Comparison of ENCODE assay signal across 18 mouse cellular contexts in genomic region chr11:54918273-54918672, GRCm38 (mm10). TPM values are rescaled to one million over a fixed set of nuclear protein-coding genes. Genes with fewer than 3 reads are reported as not detected.
DNase-seq lines count a peak whose midpoint lies in the region; ATAC-seq and TF ChIP-seq lines count a peak whose summit lies in the region.
"Had no signal": no experiment of that assay in that cellular context is flagged by ENCODE, and none has a peak within 500 bp of the region (broad histone marks: within the 10 kb centered on the region; RNA-seq: fewer than 3 reads in every experiment).

No protein-coding gene starts in this region.

- peak; percentile 11; the same call in 1 of the 2 replicates for TF ChIP-seq CTCF in heart, postnatal 0 days (IDR thresholded peaks at IDR 0.05; ENCODE audit: low read depth)
- TF ChIP-seq CTCF in lung, embryonic 14.5 days (IDR thresholded peaks at IDR 0.05; ENCODE audit: low read depth), result peak; percentile 57
- TF ChIP-seq CTCF in ES-Bruce4 (IDR thresholded peaks at IDR 0.05; ENCODE audit: low read depth, low read length), result peak; percentile 71

- no peak overlapping the region for H3K27ac ChIP-seq in heart, postnatal 0 days (ENCODE audit: low read depth)
- no peak overlapping the region for H3K27ac ChIP-seq in heart, embryonic 11.5 days (ENCODE audit: low read depth, low read length)
- no peak overlapping the region for H3K27ac ChIP-seq in lung, embryonic 14.5 days (ENCODE audit: low read depth)
- no peak overlapping the region for H3K27ac ChIP-seq in ES-Bruce4 (ENCODE audit: insufficient read depth, low read length)
- H3K27ac ChIP-seq: liver, embryonic 15.5 days; stomach, embryonic 15.5 days had no signal

- 0 out of 2 replicates have a peak, but pooled peaks cover 18% of the 10 kb centered on the region for H3K4me1 ChIP-seq in heart, postnatal 0 days (ENCODE audit: control insufficient read depth, insufficient read depth)
- peaks cover 18% of the 10 kb centered on the region for H3K4me1 ChIP-seq in heart, embryonic 11.5 days (ENCODE audit: control insufficient read depth, insufficient read depth, low read length)
- no peaks in the 10 kb centered on the region for H3K4me1 ChIP-seq in lung, embryonic 14.5 days (ENCODE audit: insufficient read depth)
- H3K4me1 ChIP-seq in ES-Bruce4 (ENCODE audit: control insufficient read depth, insufficient read depth, low read length), result no peaks in the 10 kb centered on the region

- H3K36me3 ChIP-seq in heart, postnatal 0 days (replicated peaks; ENCODE audit: control insufficient read depth, insufficient read depth, low read length), result peaks cover 92% of the 10 kb centered on the region
- peaks cover 28% of the 10 kb centered on the region for H3K36me3 ChIP-seq in heart, embryonic 11.5 days (ENCODE audit: control insufficient read depth, insufficient read depth, low read length)
- peaks cover 71% of the 10 kb centered on the region for H3K36me3 ChIP-seq in lung, embryonic 14.5 days (ENCODE audit: insufficient read depth)
- peaks cover 52% of the 10 kb centered on the region for H3K36me3 ChIP-seq in ES-Bruce4 (ENCODE audit: control insufficient read depth, insufficient read depth, low read length, poor library complexity, severe bottlenecking)

- ATAC-seq in heart, postnatal 0 days (ENCODE audit: insufficient read depth, low read depth), result no peak
- no peak for ATAC-seq in heart, embryonic 11.5 days (replicated peaks; ENCODE audit: insufficient number of reproducible peaks, low FRiP score, low TSS enrichment)
- ATAC-seq in lung, embryonic 14.5 days (ENCODE audit: insufficient read depth), result no peak
- 0 out of 2 replicates have a peak, but pooled peaks have one; percentile 32 for ATAC-seq in erythroblast, adult 5-6 weeks (replicated peaks; ENCODE audit: low FRiP score, poor library complexity, severe bottlenecking)
- ATAC-seq in cerebellum, adult (ENCODE audit: insufficient number of reproducible peaks, low FRiP score, low TSS enrichment), result no peak
- ATAC-seq: activated CD4-positive, CD25-positive, alpha-beta regulatory T cell, adult 4 months; forebrain, embryonic 14.5 days had no signal

- no peak overlapping the region for H3K4me2 ChIP-seq in heart, postnatal 0 days (ENCODE audit: low read depth, low read length)
- H3K4me2 ChIP-seq in heart, embryonic 11.5 days, result no peak overlapping the region
- H3K4me2 ChIP-seq in lung, embryonic 14.5 days, result no peak overlapping the region
- H3K4me2 ChIP-seq: liver, embryonic 15.5 days; stomach, embryonic 15.5 days had no signal

- TF ChIP-seq EP300 in heart, postnatal 0 days (IDR thresholded peaks at IDR 0.05; ENCODE audit: low read depth), result no peak
- no peak for TF ChIP-seq EP300 in ES-Bruce4 (IDR thresholded peaks at IDR 0.05; ENCODE audit: insufficient read depth, low read depth, low read length)

- H3K9me3 ChIP-seq in heart, postnatal 0 days (replicated peaks; ENCODE audit: control insufficient read depth, low read length), result no peaks in the 10 kb centered on the region
- H3K9me3 ChIP-seq in heart, embryonic 11.5 days (replicated peaks; ENCODE audit: control insufficient read depth, low read length), result no peaks in the 10 kb centered on the region
- no peaks in the 10 kb centered on the region for H3K9me3 ChIP-seq in lung, embryonic 14.5 days (ENCODE audit: low read depth, low read length)
- no peaks in the 10 kb centered on the region for H3K9me3 ChIP-seq in ES-Bruce4 (replicated peaks; ENCODE audit: control insufficient read depth, insufficient read depth, low read length, poor library complexity, severe bottlenecking)
- H3K9me3 ChIP-seq: liver, embryonic 15.5 days; stomach, embryonic 15.5 days had no signal

- DNase-seq in heart, postnatal 0 days (ENCODE audit: low spot score), result no peak
- no peak for DNase-seq in lung, embryonic 14.5 days
- no peak for DNase-seq in lung, postnatal 25 days (ENCODE audit: low spot score)
- DNase-seq in left cerebral cortex, adult 11 months (ENCODE audit: low spot score), result no peak
- DNase-seq: cerebellum, postnatal 14 days; gastrocnemius, postnatal 36 days; heart, postnatal 36 days; right cerebral cortex, postnatal 25 days had no signal

- no peak overlapping the region for H3K9ac ChIP-seq in heart, postnatal 0 days (replicated peaks; ENCODE audit: low read depth, low read length)
- no peak overlapping the region for H3K9ac ChIP-seq in heart, embryonic 11.5 days (ENCODE audit: low read depth, low read length)
- no peak overlapping the region for H3K9ac ChIP-seq in lung, embryonic 14.5 days
- no peak overlapping the region for H3K9ac ChIP-seq in ES-Bruce4 (ENCODE audit: low read depth, poor library complexity, severe bottlenecking)
- H3K9ac ChIP-seq: liver, embryonic 15.5 days; stomach, embryonic 15.5 days had no signal

- H3K4me3 ChIP-seq in heart, postnatal 0 days (ENCODE audit: low read depth, low read length), result no peak overlapping the region
- no peak overlapping the region for H3K4me3 ChIP-seq in heart, embryonic 11.5 days (ENCODE audit: low read depth, low read length)
- H3K4me3 ChIP-seq in lung, embryonic 14.5 days (ENCODE audit: low read depth, low read length), result no peak overlapping the region
- no peak overlapping the region for H3K4me3 ChIP-seq in ES-Bruce4 (ENCODE audit: low read depth, low read length)
- H3K4me3 ChIP-seq: liver, embryonic 15.5 days; myocyte; stomach, embryonic 15.5 days had no signal

- no peaks in the 10 kb centered on the region for H3K27me3 ChIP-seq in heart, postnatal 0 days (ENCODE audit: control insufficient read depth, insufficient read depth, low read length)
- no peaks in the 10 kb centered on the region for H3K27me3 ChIP-seq in heart, embryonic 11.5 days (ENCODE audit: control insufficient read depth, insufficient read depth, low read length)
- H3K27me3 ChIP-seq in lung, embryonic 14.5 days (ENCODE audit: insufficient read depth, low read length), result no peaks in the 10 kb centered on the region
- H3K27me3 ChIP-seq in ES-Bruce4 (ENCODE audit: control insufficient read depth, insufficient read depth, low read length, poor library complexity, severe bottlenecking), result no peaks in the 10 kb centered on the region
- H3K27me3 ChIP-seq: liver, embryonic 15.5 days; stomach, embryonic 15.5 days had no signal

- WGBS in heart, postnatal 0 days, result 93% methylated on average over 4 of the region's 4 CpGs
- WGBS in heart, embryonic 11.5 days (ENCODE audit: insufficient replicate concordance), result 87% methylated on average over 4 of the region's 4 CpGs
- WGBS in lung, embryonic 14.5 days, result 86% methylated on average over 4 of the region's 4 CpGs

- no peak for TF ChIP-seq POLR2A in ES-Bruce4 (IDR thresholded peaks at IDR 0.05; ENCODE audit: insufficient read depth, low read length)

RNA-seq across cellular contexts. Expression of gene Gpx3, which starts 16.0 kb away (rescaled TPM):
- total RNA-seq in heart, postnatal 0 days (2014; rRNA removed; ENCODE audit: low replicate concordance), result 114 and 243 TPM in 2 replicates
- 788 and 904 TPM in 2 replicates for polyA plus RNA-seq in heart, postnatal 0 days (2015; fragmentation: Nextera tagmentation; extraction: Ambion mirVana)
- polyA plus RNA-seq in heart, embryonic 11.5 days (2014; fragmentation: Nextera tagmentation; extraction: Ambion mirVana), result 1,579 and 1,713 TPM in 2 replicates
- 144 and 164 TPM in 2 replicates for polyA plus RNA-seq in lung, embryonic 14.5 days (2014; fragmentation: Nextera tagmentation; extraction: Ambion mirVana)
- 50.8 and 52.4 TPM in 2 replicates for polyA plus RNA-seq in ES-Bruce4 (2011; ENCODE audit: insufficient read depth, insufficient read length, low read depth, missing spikeins)
- total RNA-seq in erythroblast, adult 5-6 weeks (2015; ENCODE audit: low replicate concordance), result 20.9 and 32.1 TPM in 2 replicates
- total RNA-seq in erythroblast, adult 5-6 weeks (2017; ENCODE audit: low replicate concordance), result 0.84 and 1.8 TPM in 2 replicates
- total RNA-seq: megakaryocyte-erythroid progenitor cell, adult 5-6 weeks had no signal

RNA-seq across cellular contexts. Expression of gene Tnip1, which starts 44.4 kb away (rescaled TPM):
- 16.6 and 19.9 TPM in 2 replicates for total RNA-seq in heart, postnatal 0 days (2014; rRNA removed; ENCODE audit: low replicate concordance)
- 19.7 and 22.7 TPM in 2 replicates for polyA plus RNA-seq in heart, postnatal 0 days (2015; fragmentation: Nextera tagmentation; extraction: Ambion mirVana)
- 16.0 and 16.8 TPM in 2 replicates for polyA plus RNA-seq in heart, embryonic 11.5 days (2014; fragmentation: Nextera tagmentation; extraction: Ambion mirVana)
- 13.2 and 14.3 TPM in 2 replicates for polyA plus RNA-seq in lung, embryonic 14.5 days (2014; fragmentation: Nextera tagmentation; extraction: Ambion mirVana)
- polyA plus RNA-seq in ES-Bruce4 (2011; ENCODE audit: insufficient read depth, insufficient read length, low read depth, missing spikeins), result 33.2 and 42.6 TPM in 2 replicates
- total RNA-seq in erythroblast, adult 5-6 weeks (2015; ENCODE audit: low replicate concordance), result 13.6 and 13.8 TPM in 2 replicates
- total RNA-seq in erythroblast, adult 5-6 weeks (2017; ENCODE audit: low replicate concordance), result 20.5 and 25.6 TPM in 2 replicates

RNA-seq across cellular contexts. Expression of gene Hint1, which starts 52.1 kb away (rescaled TPM):
- total RNA-seq in heart, postnatal 0 days (2014; rRNA removed; ENCODE audit: low replicate concordance), result 704 and 779 TPM in 2 replicates
- polyA plus RNA-seq in heart, postnatal 0 days (2015; fragmentation: Nextera tagmentation; extraction: Ambion mirVana), result 923 and 965 TPM in 2 replicates
- 632 and 639 TPM in 2 replicates for polyA plus RNA-seq in heart, embryonic 11.5 days (2014; fragmentation: Nextera tagmentation; extraction: Ambion mirVana)
- 690 and 743 TPM in 2 replicates for polyA plus RNA-seq in lung, embryonic 14.5 days (2014; fragmentation: Nextera tagmentation; extraction: Ambion mirVana)
- 321 and 324 TPM in 2 replicates for polyA plus RNA-seq in ES-Bruce4 (2011; ENCODE audit: insufficient read depth, insufficient read length, low read depth, missing spikeins)
- total RNA-seq in erythroblast, adult 5-6 weeks (2015; ENCODE audit: low replicate concordance), result 97.0 and 122 TPM in 2 replicates
- total RNA-seq in erythroblast, adult 5-6 weeks (2017; ENCODE audit: low replicate concordance), result 67.1 and 108 TPM in 2 replicates

RNA-seq across cellular contexts. Expression of gene Lyrm7, which starts 57.6 kb away (rescaled TPM):
- 4.5 and 6.3 TPM in 2 replicates for total RNA-seq in heart, postnatal 0 days (2014; rRNA removed; ENCODE audit: low replicate concordance)
- polyA plus RNA-seq in heart, postnatal 0 days (2015; fragmentation: Nextera tagmentation; extraction: Ambion mirVana), result 19.2 and 20.2 TPM in 2 replicates
- polyA plus RNA-seq in heart, embryonic 11.5 days (2014; fragmentation: Nextera tagmentation; extraction: Ambion mirVana), result 16.5 and 19.1 TPM in 2 replicates
- 7.9 and 8.0 TPM in 2 replicates for polyA plus RNA-seq in lung, embryonic 14.5 days (2014; fragmentation: Nextera tagmentation; extraction: Ambion mirVana)
- 26.3 and 33.2 TPM in 2 replicates for polyA plus RNA-seq in ES-Bruce4 (2011; ENCODE audit: insufficient read depth, insufficient read length, low read depth, missing spikeins)
- 1.9 and 5.0 TPM in 2 replicates for total RNA-seq in erythroblast, adult 5-6 weeks (2015; ENCODE audit: low replicate concordance)
- total RNA-seq in erythroblast, adult 5-6 weeks (2017; ENCODE audit: low replicate concordance), result 1.3 and 5.7 TPM in 2 replicates

Comparison
In these comparisons a context has a peak if more than half of its experiments do, and no peak if none do; other contexts are left out.
1. CTCF ChIP-seq: peak in every context shown above with its lines; median percentile 71 in ES-Bruce4; 57 in lung, embryonic 14.5 days; 11 in heart, postnatal 0 days.